Mouse (Mus musculus): ENCODE measurements at regions not wholly inside any gene's neighbourhood (a gene's known extent, or its start where the extent isn't known, plus 50 kb on each side); places are given as distances from the start of the nearest gene placed in this dataset.

- no peak overlapping the region for H3K4me2 ChIP-seq
- 78% methylated on average over 1 of the region's 1 CpGs for WGBS
- H3K9me3 ChIP-seq (replicated peaks) = no peaks in the 10 kb centered on the region
- no peak overlapping the region for H3K27ac ChIP-seq (replicated peaks)
- ATAC-seq (ENCODE audit: low FRiP score) = no peak
- H3K4me3 ChIP-seq (replicated peaks) = no peak overlapping the region
- H3K4me1 ChIP-seq = no peaks in the 10 kb centered on the region
- no peaks in the 10 kb centered on the region for H3K36me3 ChIP-seq
- no peaks in the 10 kb centered on the region for H3K27me3 ChIP-seq (replicated peaks)
- H3K9ac ChIP-seq (replicated peaks) = no peak overlapping the region
These were observed 124.2 kb upstream of the Xpo1 start for GRCm38 (mm10) chr11:23131632-23132031.

GRCm38 (mm10) chr11:23140429-23141099, 115.3 kb upstream of the Xpo1 start:
- peak; percentile 71 for ATAC-seq (ENCODE audit: low FRiP score)
- H3K4me1 ChIP-seq = peaks cover 15% of the 10 kb centered on the region
- no peak overlapping the region for H3K4me2 ChIP-seq
- no peaks in the 10 kb centered on the region for H3K36me3 ChIP-seq
- H3K4me3 ChIP-seq (replicated peaks) = no peak overlapping the region
- no peak overlapping the region for H3K9ac ChIP-seq (replicated peaks)
- H3K27me3 ChIP-seq (replicated peaks) = no peaks in the 10 kb centered on the region
- H3K27ac ChIP-seq (replicated peaks) = no peak overlapping the region; the same call in 1 of the 2 replicates
- no peaks in the 10 kb centered on the region for H3K9me3 ChIP-seq (replicated peaks)
- WGBS = 35% methylated on average over 6 of the region's 6 CpGs

- peak; percentile 53 for ATAC-seq (ENCODE audit: low FRiP score)
- Histone ChIP-seq H3K9me3 (replicated peaks) (no peaks in the 10 kb centered on the region), H3K27me3 (replicated peaks) (no peaks in the 10 kb centered on the region), H3K27ac (replicated peaks) (no peak overlapping the region), H3K4me2 (no peak overlapping the region), H3K4me3 (replicated peaks) (no peak overlapping the region), H3K4me1 (peaks cover 15% of the 10 kb centered on the region), H3K9ac (replicated peaks) (no peak overlapping the region), H3K36me3 (no peaks in the 10 kb centered on the region)
- 57% methylated on average over 12 of the region's 12 CpGs for WGBS
These were observed 114.6 kb upstream of the Xpo1 start for GRCm38 (mm10) chr11:23141100-23141837.

DNA sequence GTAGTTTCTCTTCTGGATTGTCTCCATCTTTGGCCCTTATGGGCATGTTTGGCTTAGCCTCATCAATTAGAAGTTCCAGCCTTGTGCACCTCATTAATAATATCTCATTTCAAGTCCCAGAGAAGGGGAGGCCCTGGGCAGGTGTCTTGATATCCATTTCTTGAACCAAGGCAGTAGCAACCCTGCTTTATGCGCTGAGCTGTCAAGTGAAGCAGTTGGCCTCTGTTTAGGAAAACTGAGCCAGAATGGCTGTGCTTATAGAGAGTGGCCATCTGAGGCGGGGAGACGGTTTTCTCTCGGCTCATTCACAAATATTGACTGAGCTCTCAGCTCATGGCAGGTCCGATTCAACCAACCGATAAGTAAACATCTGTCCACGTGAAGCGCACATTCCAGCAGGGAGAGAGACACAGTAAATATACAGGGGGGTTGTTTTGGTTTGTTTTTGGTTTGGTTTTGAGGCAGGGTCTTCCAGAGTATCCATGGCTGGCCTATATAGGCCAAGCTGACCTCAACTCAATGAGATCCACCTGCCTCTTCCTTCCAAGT, 107.7 kb upstream of the Xpo1 start:
- WGBS = 65% methylated on average over 8 of the region's 8 CpGs
- no peak overlapping the region for H3K9ac ChIP-seq (replicated peaks)
- no peaks in the 10 kb centered on the region for H3K27me3 ChIP-seq (replicated peaks)
- H3K36me3 ChIP-seq = no peaks in the 10 kb centered on the region
- ATAC-seq (ENCODE audit: low FRiP score) = no peak
- no peak overlapping the region for H3K4me3 ChIP-seq (replicated peaks)
- no peak overlapping the region for H3K27ac ChIP-seq (replicated peaks)
- H3K4me2 ChIP-seq = no peak overlapping the region
- H3K4me1 ChIP-seq = no peaks in the 10 kb centered on the region
- no peaks in the 10 kb centered on the region for H3K9me3 ChIP-seq (replicated peaks)

GRCm38 (mm10) chr11:23149556-23150244, 106.1 kb upstream of the Xpo1 start:
- Histone ChIP-seq H3K27ac (replicated peaks) (no peak overlapping the region), H3K36me3 (no peaks in the 10 kb centered on the region), H3K9me3 (replicated peaks) (no peaks in the 10 kb centered on the region), H3K4me2 (no peak overlapping the region), H3K4me3 (replicated peaks) (no peak overlapping the region), H3K4me1 (no peaks in the 10 kb centered on the region), H3K9ac (replicated peaks) (no peak overlapping the region), H3K27me3 (replicated peaks) (no peaks in the 10 kb centered on the region)
- 64% methylated on average over 5 of the region's 5 CpGs for WGBS
- ATAC-seq (ENCODE audit: low FRiP score) = no peak

GRCm38 (mm10) chr11:23154851-23155250, 101.0 kb upstream of the Xpo1 start:
- no peak overlapping the region for H3K4me3 ChIP-seq (replicated peaks)
- WGBS = 58% methylated on average over 1 of the region's 1 CpGs
- H3K4me2 ChIP-seq = no peak overlapping the region
- no peaks in the 10 kb centered on the region for H3K4me1 ChIP-seq
- H3K9me3 ChIP-seq (replicated peaks) = no peaks in the 10 kb centered on the region
- no peak overlapping the region for H3K9ac ChIP-seq (replicated peaks)
- H3K27me3 ChIP-seq (replicated peaks) = no peaks in the 10 kb centered on the region
- H3K27ac ChIP-seq (replicated peaks) = no peak overlapping the region
- H3K36me3 ChIP-seq = no peaks in the 10 kb centered on the region
- no peak for ATAC-seq (ENCODE audit: low FRiP score)

- Histone ChIP-seq H3K27ac (replicated peaks) (no peak overlapping the region), H3K9me3 (replicated peaks) (no peaks in the 10 kb centered on the region), H3K27me3 (replicated peaks) (no peaks in the 10 kb centered on the region), H3K4me3 (replicated peaks) (no peak overlapping the region), H3K9ac (replicated peaks) (no peak overlapping the region), H3K36me3 (no peaks in the 10 kb centered on the region), H3K4me2 (no peak overlapping the region), H3K4me1 (no peaks in the 10 kb centered on the region)
- ATAC-seq (ENCODE audit: low FRiP score) = no peak
- 86% methylated on average over 12 of the region's 12 CpGs for WGBS
These were observed 87.2 kb upstream of the Xpo1 start for GRCm38 (mm10) chr11:23168546-23169218.

GRCm38 (mm10) chr11:23169742-23170428, 86.0 kb upstream of the Xpo1 start:
- no peaks in the 10 kb centered on the region for H3K27me3 ChIP-seq (replicated peaks)
- no peak overlapping the region for H3K27ac ChIP-seq (replicated peaks)
- no peaks in the 10 kb centered on the region for H3K9me3 ChIP-seq (replicated peaks)
- no peaks in the 10 kb centered on the region for H3K36me3 ChIP-seq
- H3K9ac ChIP-seq (replicated peaks) = no peak overlapping the region
- no peak for ATAC-seq (ENCODE audit: low FRiP score)
- H3K4me1 ChIP-seq = no peaks in the 10 kb centered on the region
- WGBS = 88% methylated on average over 3 of the region's 3 CpGs
- H3K4me3 ChIP-seq (replicated peaks) = no peak overlapping the region
- H3K4me2 ChIP-seq = no peak overlapping the region

GRCm38 (mm10) chr11:23170813-23171212, 85.0 kb upstream of the Xpo1 start:
- no peak for ATAC-seq (ENCODE audit: low FRiP score)
- H3K4me2 ChIP-seq = no peak overlapping the region
- no peaks in the 10 kb centered on the region for H3K9me3 ChIP-seq (replicated peaks)
- no peak overlapping the region for H3K4me3 ChIP-seq (replicated peaks)
- 78% methylated on average over 2 of the region's 2 CpGs for WGBS
- H3K27ac ChIP-seq (replicated peaks) = no peak overlapping the region
- H3K27me3 ChIP-seq (replicated peaks) = no peaks in the 10 kb centered on the region
- no peaks in the 10 kb centered on the region for H3K4me1 ChIP-seq
- no peaks in the 10 kb centered on the region for H3K36me3 ChIP-seq
- H3K9ac ChIP-seq (replicated peaks) = no peak overlapping the region

DNA sequence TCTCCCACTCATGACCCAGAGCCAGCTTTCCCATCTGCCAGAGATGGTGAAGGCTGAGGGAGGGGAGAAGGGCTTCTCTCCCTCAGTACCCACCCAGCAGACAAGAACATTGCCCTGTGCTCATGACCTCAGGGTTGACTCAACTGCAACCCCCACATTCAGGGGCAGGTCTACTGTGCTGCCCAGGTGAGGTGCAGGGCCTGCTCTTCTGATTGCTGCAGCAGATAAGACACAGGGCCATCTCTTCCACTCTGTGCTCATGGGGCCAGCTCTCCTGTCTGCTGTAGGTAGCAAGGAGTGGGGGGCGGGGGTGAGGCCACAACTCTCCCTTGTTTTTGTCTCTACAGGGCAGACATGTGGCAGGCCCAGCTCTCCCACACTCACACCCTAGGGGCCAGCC, 84.1 kb upstream of the Xpo1 start:
- ATAC-seq (ENCODE audit: low FRiP score) = no peak
- Histone ChIP-seq H3K27me3 (replicated peaks) (no peaks in the 10 kb centered on the region), H3K4me2 (no peak overlapping the region), H3K9me3 (replicated peaks) (no peaks in the 10 kb centered on the region), H3K36me3 (no peaks in the 10 kb centered on the region), H3K9ac (replicated peaks) (no peak overlapping the region), H3K4me1 (no peaks in the 10 kb centered on the region), H3K4me3 (replicated peaks) (no peak overlapping the region), H3K27ac (replicated peaks) (no peak overlapping the region)
- WGBS = 92% methylated on average over 1 of the region's 1 CpGs

GRCm38 (mm10) chr11:23181647-23182046, 74.2 kb upstream of the Xpo1 start:
- Histone ChIP-seq H3K9me3 (replicated peaks) (no peaks in the 10 kb centered on the region), H3K9ac (replicated peaks) (no peak overlapping the region), H3K4me2 (no peak overlapping the region), H3K27ac (replicated peaks) (no peak overlapping the region), H3K36me3 (no peaks in the 10 kb centered on the region), H3K4me3 (replicated peaks) (no peak overlapping the region), H3K27me3 (replicated peaks) (no peaks in the 10 kb centered on the region), H3K4me1 (no peaks in the 10 kb centered on the region)
- ATAC-seq (ENCODE audit: low FRiP score) = no peak
- 91% methylated on average over 7 of the region's 7 CpGs for WGBS
